Mouse (Mus musculus) adrenal gland, adult (tissue): ENCODE results near the gene Serpinb13.
"Not testable (repeated sequence)": the region's sequence is repeated elsewhere in the genome, so short reads cannot be mapped to it uniquely, and the experiment has no call there.

Experiments
- DNase-seq, 2 experiments: peaks; one replicate each; pipeline ENCODE4 v3.0.0; 2022 to 2023; ENCODE audit warnings: low spot score in 1 of 2; ENCODE audit not compliant: inconsistent age in 2 of 2

The Serpinb13 gene

GRCm38 (mm10) chr1:106980684-106981083, at the start of gene Serpinb13:
Gene Serpinb13, plus strand, starts transcription at chr1:106980984.
- DNase-seq: no peak

GRCm38 (mm10) chr1:106931954-106932353, 48.8 kb upstream of the Serpinb13 start:
- DNase-seq: no peak

GRCm38 (mm10) chr1:106933658-106934057, 47.1 kb upstream of the Serpinb13 start:
- peak in 1 of 2 experiments; percentile 18 for DNase-seq

- no peak for DNase-seq
Observed at GRCm38 (mm10) chr1:106934265-106934664, 46.5 kb upstream of the Serpinb13 start, which contains the start of gene Serpinb12. Gene Serpinb12, plus strand, starts transcription at chr1:106934449.

GRCm38 (mm10) chr1:106947217-106947616, 33.6 kb upstream of the Serpinb13 start:
- no peak for DNase-seq

- no peak for DNase-seq
Observed at GRCm38 (mm10) chr1:106959981-106960380, 20.8 kb upstream of the Serpinb13 start.

GRCm38 (mm10) chr1:106961023-106961422, 19.8 kb upstream of the Serpinb13 start:
- peak in 1 of 2 experiments; percentile 59 for DNase-seq

- DNase-seq: no peak
Observed at GRCm38 (mm10) chr1:106983092-106983491, 2.3 kb downstream of the Serpinb13 start.

- no peak for DNase-seq
Observed at GRCm38 (mm10) chr1:106983865-106984264, 3.1 kb downstream of the Serpinb13 start.

GRCm38 (mm10) chr1:107000424-107000823, 19.6 kb downstream of the Serpinb13 start:
- peak; percentile 66 to 67 for DNase-seq

GRCm38 (mm10) chr1:107001754-107002153, 21.0 kb downstream of the Serpinb13 start:
- no peak for DNase-seq

GRCm38 (mm10) chr1:107006316-107006715, 25.5 kb downstream of the Serpinb13 start:
- no peak for DNase-seq

- peak in 1 of 2 experiments; percentile 54 for DNase-seq
Observed at GRCm38 (mm10) chr1:107014530-107014929, 33.7 kb downstream of the Serpinb13 start.

GRCm38 (mm10) chr1:107015210-107015609, 34.4 kb downstream of the Serpinb13 start:
- DNase-seq: no peak

GRCm38 (mm10) chr1:107025886-107026285, 45.1 kb downstream of the Serpinb13 start:
- no peak for DNase-seq

GRCm38 (mm10) chr1:107034236-107034635, 53.5 kb downstream of the Serpinb13 start:
- DNase-seq: not testable (repeated sequence)
